Mouse (Mus musculus) T-cell, adult 2 months (primary cell): Measurements from ENCODE around the gene Pacrg.

ENCODE experiments used
- DNase-seq: peaks from one replicate; pipeline ENCODE4 v3.0.0; 2022; ENCODE audit warnings: low spot score

The Pacrg gene

DNA sequence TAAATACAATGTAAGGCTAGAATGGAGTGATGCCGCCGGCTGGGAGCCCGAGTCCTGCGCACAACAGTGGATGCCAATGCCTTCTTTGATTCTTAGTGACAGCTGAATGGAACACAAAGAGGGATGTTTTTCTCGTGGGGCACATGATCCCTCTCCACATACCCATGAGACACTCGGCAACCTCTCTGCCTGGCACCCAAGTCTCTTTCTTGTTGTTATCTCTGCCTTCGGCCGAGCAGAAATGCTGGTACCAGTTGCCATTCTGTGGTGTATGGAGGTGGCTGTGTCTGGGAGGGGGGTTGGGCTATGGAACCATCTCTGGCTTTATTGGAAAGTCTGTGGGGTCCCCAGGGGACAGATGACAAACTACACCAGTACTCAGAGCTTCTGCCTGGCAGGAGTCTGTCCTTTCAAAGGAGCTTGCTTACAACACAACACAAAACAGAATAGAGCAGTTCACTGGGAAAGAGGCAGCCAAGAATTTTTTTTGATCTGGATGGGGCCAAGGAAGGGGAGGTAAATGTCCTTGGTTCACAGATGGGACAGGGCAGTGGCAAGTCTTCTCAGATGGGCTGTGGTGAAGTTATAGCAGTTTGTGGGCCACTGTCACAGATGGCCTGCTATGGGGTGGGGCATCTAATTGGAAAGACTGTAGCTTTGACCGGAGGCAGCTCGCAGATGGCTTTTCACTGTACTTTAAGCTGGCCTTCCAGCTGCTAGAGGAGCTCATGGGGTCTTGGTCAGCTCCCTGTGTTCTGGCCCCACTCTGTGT lies 388.6 kb downstream of the Pacrg start:
- no peak for DNase-seq

DNA sequence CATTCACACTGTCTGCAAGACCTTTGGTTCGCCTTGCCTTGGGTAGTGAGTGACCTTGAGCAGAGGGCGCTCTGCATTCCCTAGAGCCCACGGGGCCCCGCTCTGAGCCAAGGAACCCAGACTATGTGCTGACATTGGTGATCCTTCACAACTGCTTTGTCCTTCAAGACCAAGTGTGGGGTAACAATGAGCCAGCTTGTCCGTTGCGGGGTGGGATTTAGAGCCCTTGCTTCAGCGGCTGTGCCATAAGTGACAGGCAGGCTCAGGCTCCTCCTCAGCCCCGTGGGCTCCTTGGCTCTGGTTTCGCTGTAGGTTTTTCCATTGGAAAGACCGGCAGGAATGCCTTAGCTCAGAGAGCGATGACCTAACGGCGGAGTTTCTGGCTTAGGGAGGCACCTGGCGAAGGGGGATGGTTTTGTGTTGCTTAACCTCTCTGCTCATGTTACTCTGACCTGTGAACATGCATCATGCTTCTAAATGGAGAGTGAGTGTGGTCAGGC lies 390.3 kb downstream of the Pacrg start:
- DNase-seq, result no peak

DNA sequence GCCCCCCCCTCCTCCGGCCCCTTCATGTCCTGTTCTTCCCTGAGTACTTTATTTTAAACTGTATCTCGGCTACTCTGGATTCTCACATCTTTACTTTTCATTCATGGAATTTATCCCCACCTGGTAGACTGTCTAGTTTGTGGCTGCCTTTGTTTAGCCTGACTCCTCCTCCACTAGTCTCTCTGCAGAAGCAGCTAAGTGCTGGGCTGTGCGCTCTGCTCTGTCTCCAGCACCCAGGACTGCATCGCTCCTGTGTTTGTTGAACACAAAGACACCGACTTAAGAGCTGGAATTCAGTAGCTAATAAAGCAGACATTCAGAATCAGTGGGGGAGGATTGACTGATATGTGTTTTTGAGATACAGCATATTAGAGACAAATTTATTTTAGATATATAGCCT lies 391.7 kb downstream of the Pacrg start:
- no peak for DNase-seq

DNA sequence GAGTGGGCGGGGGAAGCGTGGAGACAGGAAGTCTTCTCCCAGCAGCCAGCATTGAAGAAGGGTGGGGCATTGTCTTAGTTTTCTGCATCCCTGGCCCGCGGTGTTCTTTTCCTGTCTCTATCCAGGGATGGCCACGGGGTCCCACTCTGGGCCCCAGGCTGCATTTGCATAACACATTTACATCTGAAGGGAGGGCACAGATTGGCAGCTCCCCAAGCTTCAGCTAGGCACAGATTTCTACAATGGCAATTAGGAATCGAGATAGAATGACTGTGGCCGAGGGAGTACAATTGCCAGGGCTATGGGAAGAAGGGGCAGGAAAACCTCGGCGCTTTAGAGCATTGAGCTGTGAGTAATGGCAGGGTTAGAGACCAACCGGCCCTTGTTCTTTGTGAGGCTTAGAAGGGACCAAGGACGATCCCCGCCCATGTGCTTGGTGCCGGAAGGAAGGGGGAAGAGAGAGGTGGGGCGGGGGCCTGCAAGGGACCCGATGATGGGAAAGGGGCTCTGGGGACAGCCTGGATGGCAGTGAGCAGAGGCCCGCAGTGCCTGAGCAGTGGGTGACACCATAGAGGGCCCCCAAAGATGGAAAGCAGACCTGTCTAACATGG lies 398.5 kb downstream of the Pacrg start:
- no peak for DNase-seq

DNA sequence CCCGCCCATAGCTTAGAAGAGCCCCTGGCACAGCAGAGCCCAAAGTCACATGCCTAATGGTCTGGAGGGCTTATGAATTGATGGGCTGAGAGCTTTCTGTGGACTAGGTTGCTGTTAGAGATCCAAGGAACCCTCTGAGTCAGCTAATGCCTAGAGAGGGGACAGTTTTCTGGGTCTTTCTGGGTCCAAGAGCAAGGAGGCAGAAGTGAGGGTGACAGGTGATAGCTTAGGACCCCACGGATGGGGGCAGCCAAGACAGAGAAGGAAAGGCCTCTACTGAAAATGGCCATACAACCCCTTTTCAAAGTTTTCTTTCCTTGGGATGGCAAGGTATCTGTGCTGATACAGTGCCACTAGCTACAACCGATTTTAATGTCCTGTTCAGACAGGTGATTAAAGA lies 399.1 kb downstream of the Pacrg start:
- DNase-seq, result no peak

- DNase-seq, result no peak
These were observed 400.3 kb downstream of the Pacrg start for GRCm38 (mm10) chr17:10439815-10440214.

DNA sequence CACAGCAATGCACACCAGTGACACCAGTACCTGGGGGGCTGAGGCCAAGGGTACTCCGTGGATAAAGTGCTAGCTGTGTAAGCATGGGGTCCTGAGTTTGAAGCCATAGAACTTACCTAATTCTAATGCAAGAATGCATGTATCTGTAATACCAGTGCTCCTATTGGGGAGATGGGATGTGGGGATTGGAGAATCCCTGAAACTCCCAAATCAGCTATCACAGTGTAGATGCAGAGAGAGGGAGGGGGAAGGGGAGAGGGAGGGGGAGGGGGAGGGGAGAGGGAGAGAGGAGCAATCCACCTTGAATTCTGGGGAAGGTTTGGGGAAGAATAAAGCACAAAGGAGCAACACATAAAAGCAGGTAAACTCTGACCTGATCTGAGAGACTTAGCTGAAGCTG lies 405.2 kb downstream of the Pacrg start:
- no peak for DNase-seq

DNA sequence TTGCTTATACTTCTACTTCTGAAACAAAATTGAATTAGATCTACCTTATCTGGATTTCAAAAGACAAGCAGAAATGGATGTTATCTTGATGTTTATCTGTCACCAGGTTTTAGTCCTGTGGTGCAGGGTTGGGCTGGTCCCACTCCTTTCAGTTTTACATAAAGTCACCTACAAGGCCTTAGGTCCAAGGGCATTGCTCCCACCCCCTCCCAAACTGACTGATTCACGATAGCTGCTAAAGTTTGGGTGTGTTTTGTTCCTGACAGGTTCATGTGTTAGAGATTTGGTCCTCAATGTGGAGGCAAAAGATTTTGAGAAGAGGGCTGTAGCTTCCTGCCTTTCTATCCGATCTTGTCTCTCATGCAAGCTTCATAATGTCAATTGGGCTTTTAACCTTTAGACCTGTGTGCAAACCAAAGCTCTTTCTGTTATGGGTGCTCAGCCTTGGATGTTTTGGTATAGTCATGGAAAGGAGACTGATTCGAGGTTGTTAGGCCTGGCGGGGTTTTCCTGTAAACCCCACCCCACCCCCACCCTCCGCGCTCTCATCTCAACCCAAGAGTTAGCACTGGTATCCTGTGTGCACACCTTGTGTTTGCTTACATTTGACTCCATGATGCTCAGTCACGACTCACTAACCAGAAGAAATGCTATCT lies 407.5 kb downstream of the Pacrg start:
- DNase-seq, result no peak

- no peak for DNase-seq
These were observed 408.1 kb downstream of the Pacrg start for GRCm38 (mm10) chr17:10431849-10432524.

GRCm38 (mm10) chr17:10430831-10431230 lies 409.3 kb downstream of the Pacrg start:
- DNase-seq, result no peak

GRCm38 (mm10) chr17:10429406-10429805 lies 410.7 kb downstream of the Pacrg start:
- DNase-seq, result no peak

- DNase-seq, result peak; percentile 1
These were observed 414.8 kb downstream of the Pacrg start for GRCm38 (mm10) chr17:10425311-10425710.

DNA sequence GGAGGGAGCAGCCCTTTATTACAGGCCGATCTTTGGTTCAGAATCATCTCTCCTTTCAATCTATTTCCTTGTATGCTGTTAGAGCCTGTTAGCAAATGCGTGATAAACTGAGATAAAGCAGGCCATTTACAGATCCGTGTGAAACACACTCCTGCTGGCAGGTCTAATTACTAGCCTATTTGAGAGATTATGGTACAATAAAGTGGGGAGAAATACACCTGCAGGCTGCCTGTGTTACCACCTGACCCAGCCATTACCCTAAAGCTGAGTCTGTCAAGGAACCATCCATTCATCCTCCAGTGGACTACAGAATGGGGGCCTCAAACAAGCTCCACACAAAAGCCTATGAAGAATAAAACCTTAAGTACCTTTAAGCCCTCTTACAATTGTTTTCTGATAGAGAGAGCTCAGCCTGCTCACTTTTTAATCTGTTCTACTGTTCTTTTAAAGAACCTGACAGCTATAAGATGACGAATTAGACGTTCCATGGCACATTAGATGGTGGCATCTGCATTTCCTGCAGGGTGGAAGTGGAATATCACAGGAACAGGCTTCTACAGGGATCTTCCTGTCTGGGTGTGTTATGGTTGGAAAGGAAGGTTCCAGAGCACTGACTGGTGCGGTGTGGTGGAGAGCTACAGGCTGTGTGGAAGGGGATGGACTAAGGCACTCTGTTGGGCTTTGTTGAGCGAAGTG lies 422.4 kb downstream of the Pacrg start:
- no peak for DNase-seq

DNA sequence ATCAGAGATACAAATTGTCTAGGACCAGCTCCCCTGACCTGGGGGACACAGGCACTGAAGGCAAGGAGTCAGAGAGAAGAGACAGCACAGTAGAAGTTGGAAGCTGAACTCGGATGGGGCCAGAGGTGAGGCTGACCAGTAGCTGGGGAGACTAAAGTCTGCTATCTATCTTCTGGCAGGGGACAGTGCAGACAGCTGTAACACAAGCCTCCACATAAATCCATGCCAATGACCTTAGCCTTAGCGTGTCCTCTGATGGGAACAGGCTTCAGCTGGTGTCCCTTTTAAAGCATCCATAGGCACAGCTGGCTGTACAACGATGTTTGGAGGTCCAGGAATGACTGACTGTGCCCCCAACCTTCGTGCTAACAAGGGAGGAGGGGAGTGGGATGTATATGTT lies 423.1 kb downstream of the Pacrg start:
- no peak for DNase-seq

GRCm38 (mm10) chr17:10416101-10416500 lies 424.0 kb downstream of the Pacrg start:
- no peak for DNase-seq

DNA sequence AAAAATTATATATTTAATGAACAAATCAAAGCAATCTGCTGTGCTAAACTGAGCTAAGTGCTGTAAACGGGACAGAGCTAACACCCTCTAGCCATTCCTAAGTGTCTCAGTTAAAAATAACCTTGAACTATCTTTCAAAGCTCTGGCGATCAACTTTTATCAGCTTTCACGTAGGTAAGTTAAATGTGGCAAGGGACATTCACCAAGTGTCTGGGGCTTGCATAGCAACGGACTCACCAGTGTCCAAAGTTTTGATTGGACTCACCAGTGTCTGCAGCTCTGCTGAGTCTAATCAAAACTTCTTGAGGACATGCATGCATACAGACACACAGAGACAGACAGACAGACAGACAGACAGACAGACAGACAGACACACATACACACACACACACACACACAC lies 425.7 kb downstream of the Pacrg start:
- no peak for DNase-seq

GRCm38 (mm10) chr17:10413870-10414269 lies 426.2 kb downstream of the Pacrg start:
- no peak for DNase-seq

DNA sequence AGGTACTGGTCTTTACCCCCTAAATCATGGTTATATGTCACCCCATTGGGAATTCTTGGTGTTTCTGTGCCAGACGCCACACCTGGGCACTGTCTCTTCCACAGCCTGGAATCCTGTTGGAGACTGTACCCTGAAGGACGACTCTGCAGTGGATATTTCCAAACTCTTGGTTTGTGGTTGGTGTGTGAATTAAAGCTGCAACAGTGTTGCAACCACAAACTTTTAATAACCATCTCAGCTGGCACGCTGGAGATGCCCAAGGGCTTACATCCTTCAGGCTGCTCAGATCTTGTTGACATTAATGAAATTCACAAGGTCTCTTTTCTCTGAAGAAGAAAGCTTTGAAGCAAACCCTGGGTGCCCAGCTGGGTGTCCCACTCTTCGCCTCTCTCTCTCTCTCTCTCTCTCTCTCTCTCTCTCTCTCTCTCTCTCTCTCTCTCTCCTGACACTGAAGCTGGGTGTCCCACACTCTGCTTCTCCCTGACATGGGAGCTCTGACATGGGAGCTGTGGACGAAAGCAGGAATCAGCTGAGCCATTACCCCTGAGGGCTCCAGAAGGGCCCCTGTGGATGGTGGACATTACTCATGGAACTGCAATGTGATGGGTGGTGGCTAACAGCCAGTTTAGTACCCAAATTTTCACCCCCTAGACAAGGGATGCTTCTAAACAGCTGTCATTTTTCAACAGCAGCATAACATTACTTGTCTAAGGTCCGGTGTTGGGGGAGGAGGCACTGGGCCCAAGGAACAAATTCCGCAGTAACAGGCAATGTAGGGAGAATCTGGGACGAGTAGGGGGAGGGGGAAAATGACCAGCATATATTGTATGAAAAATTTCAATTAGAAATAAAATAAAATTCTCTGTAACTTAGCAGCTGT lies 429.3 kb downstream of the Pacrg start:
- DNase-seq, result no peak

DNA sequence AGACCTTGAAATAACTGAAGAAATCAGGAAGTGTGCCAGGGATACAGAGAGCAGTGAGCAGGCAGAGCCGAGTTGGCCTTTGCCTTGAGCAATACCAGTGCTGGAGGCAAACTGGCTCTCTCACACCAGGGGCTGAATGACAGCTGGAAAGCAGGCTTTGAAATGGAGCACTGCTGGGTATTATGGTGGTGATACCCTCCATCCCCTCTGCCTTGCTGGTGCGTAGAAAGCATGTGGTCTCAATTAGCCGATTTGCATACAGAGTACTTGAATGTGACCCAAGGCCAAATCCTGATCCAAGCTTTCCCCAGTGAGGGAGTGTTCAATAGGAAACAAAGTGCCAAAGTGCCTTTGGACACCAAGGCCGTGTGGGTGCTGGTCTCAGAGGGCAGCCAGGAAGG lies 431.4 kb downstream of the Pacrg start:
- no peak for DNase-seq

DNA sequence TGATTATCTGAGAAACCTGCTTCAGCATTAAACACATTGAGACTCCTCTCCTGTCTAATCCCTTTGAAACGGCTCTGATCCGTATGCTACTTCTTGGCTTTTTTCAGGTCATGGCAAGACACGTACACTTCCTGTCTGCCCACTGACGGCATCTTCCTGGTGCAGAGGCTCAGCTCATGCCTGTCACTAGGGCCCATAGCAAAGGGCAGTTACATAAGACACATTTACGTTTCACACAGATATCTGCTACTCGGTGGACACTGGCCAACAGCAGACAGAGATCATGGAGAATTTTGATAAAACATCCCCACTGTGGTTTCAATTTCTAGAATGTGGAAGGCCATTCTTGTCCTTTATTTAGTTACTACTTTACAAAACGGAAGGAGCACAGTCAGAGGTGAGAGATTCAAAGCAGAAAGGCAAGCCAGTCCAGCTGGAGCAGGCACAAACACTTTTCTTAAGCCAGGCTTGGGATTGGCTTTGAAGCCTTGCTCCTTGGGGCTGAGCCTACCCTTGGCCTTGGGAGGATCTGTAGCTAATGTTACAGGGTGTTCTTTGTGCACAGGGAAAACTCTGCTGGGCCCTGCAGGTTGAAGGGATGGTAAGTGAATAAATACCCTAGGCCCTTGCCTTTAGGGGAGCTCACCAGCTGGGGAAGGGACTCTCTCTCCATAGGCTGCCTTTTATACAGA lies 432.9 kb downstream of the Pacrg start:
- DNase-seq, result no peak
